Mouse (Mus musculus) T-cell, adult 2 months (primary cell): ENCODE measurements around the gene Spata1.

Experiments used
- DNase-seq: peaks from one replicate; pipeline ENCODE4 v3.0.0; 2022; ENCODE audit warnings: low spot score

Gene Spata1

DNA sequence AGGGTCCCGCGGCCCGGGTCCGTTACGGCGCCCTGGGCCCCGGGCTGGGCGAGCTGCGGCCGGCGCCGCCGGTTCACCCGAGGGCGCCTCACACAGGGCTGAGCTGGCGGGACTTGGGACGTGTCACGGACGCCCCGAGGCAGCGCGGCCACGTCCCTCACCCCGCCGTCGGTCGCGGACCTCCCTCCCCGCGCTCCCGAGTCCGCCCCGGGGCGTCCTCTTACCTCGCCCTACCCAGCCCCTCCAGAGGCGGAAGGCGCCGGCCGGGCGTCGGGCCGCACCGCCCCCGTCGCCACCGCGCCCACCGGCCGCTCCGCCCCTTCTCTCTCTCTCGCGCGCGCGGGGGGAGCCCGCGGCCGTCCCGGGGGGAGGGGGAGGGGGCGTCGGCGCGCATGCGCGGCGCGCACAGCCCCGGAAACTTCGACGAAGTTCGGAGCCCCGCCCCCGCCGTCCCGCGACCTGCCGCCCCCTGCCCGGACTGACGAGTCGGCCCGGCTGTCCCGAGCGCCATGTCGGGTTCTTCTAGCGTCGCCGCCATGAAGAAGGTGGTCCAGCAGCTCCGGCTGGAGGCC lies at the start of gene Spata1, which contains the start of gene Gng5:
Spata1 (minus strand) TSS at position 323 of the 572 bp plus-strand sequence.
Gng5 (plus strand) TSS at position 377 of the 572 bp plus-strand sequence.
- peak; percentile 86 for DNase-seq

DNA sequence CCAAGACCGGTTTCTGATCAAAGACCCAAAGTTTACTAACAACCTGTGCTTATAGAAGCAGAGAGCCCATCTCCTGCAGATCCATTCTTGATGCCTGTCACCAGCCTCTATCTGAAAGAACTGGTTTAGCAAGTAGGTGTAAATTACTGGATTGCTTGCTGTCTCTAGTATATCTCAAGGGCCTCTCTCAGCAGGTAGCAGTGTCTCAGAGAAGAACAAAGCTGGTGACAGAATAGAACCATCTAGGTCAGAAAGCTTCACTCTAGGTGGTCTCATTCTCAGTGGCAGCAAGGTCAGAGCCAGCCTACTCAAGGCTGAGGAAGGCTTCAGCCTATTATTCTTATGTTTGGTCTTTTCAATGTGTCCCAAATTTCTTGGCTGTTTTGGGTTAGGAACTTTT lies 44.1 kb upstream of the Spata1 start:
- no peak for DNase-seq

DNA sequence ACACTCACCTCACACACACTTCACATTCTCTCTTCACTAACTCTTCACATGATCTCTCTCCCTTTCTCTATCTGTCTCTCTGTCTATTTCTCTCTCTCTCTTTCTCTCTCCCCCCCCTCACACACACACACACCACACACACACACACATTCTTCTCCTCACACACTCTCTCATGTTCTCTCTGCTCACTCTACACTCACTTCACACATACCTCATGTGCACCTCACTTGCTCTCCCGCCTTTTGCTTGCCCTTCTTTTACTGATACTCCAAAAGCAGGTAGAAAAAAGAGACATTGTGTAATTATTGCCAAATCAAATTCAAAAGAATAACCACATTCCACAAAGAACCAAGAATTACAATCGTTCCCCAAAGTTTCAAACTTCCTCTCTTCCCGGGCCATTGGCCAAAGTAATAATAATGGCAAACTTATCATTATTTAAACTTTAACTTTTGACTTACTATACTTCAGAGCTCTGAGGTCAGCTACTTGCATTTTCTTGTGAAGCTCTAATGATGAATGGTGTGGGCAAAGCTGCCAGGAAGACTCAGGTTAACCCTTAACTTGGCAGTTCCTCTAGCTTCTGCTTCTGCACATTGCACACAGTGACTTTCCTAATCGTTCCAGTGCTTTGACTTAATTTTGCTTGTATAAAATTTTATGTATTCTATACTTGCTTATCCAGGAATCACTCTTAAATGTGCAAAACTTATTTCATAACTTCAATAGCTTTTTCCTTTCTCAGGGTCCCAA lies 41.1 kb upstream of the Spata1 start:
- no peak for DNase-seq

GRCm38 (mm10) chr3:146534986-146535385 lies 35.4 kb upstream of the Spata1 start:
- DNase-seq: no peak

DNA sequence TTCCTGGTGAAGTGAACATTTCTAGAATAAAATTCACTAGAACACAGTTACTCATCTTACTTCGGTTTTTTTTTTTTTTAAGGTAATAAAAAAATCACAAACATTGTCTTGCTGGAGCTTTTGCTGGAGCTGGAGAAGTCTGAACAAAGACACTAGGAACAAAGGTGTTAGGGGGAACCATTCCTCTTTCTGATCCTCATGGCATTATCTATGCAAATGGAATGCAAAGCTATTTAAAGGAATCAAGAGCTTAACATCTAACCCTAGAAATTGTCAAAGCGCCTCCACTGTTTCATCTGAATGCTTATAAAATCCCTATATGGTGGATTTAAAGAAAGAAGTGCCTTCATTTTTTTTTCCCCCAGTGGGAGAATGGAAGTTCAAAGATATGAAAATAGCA lies 28.8 kb upstream of the Spata1 start:
- no peak for DNase-seq

- DNase-seq: no peak
Observed at GRCm38 (mm10) chr3:146521652-146522020, 22.1 kb upstream of the Spata1 start.

- DNase-seq: peak; percentile 89
Observed at GRCm38 (mm10) chr3:146520798-146521651, 21.5 kb upstream of the Spata1 start, which contains the start of gene Rpf1. Gene Rpf1 (minus strand): TSS chr3:146521429.

GRCm38 (mm10) chr3:146520226-146520797 lies 20.8 kb upstream of the Spata1 start:
- DNase-seq: no peak

- DNase-seq: no peak
Observed at GRCm38 (mm10) chr3:146506711-146507110, 7.2 kb upstream of the Spata1 start.

DNA sequence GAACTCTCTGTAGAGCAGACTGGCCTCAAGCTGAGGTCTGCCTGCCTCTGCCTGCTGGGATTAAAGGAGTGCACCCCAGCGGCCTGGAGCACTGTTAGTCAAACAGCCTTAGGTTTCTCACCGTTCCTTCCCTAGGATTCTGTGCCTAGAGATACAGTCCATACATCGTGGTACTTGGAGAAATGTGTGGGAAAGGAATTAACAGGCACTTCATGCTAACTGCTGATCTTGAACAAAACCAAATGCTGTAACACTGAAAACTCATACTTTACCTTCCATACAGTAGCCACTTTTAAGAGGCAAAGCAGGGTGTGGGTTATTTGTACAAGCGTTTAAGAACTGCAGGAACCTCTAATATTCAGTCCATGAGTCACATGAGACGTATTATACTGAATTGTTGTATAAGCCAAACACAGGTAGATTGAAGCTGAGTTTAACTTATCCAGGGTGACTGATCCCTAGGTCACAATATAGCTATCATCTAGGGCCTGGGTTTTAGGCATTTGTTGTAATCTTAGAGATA lies 2.1 kb upstream of the Spata1 start:
- no peak for DNase-seq

- DNase-seq: no peak
Observed at GRCm38 (mm10) chr3:146500810-146501201, 1.3 kb upstream of the Spata1 start.

DNA sequence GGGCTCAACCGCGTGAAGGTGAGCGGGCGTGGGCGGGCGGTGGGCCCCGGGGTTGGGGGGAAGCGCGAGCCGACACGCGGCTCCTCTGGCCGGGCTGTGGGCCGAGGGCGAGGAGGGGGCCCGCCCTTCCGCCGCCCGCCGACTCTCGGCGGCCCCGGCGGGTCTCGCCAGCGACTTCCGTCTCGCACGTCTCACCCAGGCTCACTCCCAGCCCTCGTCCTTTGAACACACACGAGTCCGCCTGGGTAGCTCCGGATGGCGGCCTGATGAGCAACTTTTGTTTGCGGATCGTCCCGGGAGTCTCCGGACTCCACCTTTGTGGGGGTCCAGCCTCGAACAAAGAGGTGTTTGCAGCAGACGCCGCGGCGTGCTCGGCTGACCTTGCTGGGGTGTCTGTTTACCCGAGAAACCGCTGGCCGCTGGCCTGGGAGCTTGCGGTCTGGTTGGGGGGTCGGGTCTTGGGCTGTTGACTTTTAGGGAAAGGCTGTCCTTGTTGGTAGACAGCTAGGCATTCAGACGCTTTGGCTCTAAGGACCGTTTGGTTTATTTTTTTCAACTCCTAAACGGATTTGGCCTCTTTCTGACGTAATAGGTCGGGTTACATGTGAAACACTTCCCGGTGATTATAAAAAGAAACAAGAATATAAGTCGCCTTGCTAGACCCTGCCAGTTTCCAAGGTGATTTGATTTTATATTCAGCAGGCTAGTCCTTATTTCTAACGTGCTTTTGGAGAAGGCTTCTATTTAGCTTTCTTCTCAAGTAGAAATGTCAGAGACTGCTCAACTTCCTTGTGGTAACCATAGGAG lies 653 bp upstream of the Spata1 start:
- peak; percentile 75 for DNase-seq

GRCm38 (mm10) chr3:146498989-146499388 lies 564 bp downstream of the Spata1 start:
- DNase-seq: no peak

DNA sequence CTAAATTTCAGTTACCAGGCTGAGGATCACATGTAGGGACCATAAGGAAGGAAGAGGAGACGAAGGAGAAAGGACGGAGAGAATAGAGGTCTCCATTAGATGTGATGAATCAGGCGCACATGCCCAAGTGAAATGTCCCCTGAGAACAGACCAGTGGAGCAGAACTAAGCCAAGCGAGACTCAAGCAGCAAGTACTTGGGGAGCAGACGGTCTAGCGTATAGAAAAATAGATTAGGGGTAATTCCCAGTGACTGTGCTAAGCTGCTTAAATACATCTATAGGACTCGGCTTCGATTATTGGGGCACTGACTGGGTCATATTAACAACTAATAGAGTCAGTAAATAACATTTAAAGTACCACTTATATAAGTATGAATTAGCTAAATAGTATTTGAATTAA lies 4.6 kb downstream of the Spata1 start:
- DNase-seq: no peak

GRCm38 (mm10) chr3:146486464-146486863 lies 13.1 kb downstream of the Spata1 start:
- DNase-seq: no peak

DNA sequence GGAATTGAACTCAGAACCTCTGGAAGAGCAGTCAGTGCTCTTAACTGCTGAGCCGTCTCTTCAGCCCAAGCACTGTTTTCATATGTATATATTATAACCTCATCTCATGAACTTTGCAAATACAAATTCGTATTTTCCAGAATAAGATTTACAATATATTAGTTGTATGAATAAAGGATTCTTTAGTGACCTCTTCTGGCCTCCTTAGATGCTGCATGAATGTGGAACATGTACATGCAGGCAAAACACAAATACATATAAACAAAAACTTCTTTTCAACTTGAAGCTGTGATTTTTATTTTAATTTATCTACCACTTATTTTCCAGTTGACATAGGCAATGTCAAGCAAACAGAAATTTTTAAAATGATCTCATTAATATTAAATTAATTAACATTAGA lies 17.5 kb downstream of the Spata1 start:
- no peak for DNase-seq

DNA sequence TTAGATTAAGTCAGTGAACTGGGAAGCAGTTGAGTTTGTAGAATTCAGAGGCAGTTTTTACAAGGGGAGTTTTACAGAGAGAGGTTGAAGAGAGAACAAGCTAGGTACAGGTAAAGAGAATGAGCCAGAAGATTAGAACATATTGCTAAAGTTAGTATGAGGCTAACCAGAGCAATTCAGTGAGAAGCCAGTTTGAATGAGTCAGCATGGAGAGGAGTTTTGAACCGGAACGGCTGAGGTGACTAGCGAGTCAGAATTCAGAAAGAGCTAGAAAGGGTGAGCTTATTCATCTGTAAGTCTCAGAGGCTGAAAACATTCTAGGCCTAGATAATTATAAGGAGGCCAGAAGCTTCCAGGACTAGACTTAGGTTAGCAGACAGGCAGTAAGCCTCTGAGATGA lies 25.1 kb downstream of the Spata1 start:
- DNase-seq: no peak

- no peak for DNase-seq
Observed at GRCm38 (mm10) chr3:146473741-146474140, 25.8 kb downstream of the Spata1 start.

DNA sequence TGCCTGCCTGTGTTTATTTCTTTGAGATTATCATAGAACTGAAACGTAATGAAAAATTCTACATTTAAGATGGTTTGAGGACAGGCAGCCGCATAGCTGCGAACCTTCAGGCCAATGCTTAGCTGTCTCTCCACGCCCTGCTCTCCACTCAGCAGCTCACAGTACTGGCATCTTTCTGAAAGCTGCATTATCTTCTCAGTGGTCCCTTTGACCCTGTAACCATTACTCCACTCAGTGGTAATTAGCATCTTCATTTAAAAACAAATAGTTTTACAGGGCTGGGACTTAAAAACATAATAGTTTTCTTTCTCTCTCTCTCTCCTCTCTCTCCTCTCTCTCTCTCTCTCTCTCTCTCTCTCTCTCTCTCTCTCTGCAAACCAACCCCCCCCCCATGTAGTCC lies 26.9 kb downstream of the Spata1 start:
- DNase-seq: no peak

DNA sequence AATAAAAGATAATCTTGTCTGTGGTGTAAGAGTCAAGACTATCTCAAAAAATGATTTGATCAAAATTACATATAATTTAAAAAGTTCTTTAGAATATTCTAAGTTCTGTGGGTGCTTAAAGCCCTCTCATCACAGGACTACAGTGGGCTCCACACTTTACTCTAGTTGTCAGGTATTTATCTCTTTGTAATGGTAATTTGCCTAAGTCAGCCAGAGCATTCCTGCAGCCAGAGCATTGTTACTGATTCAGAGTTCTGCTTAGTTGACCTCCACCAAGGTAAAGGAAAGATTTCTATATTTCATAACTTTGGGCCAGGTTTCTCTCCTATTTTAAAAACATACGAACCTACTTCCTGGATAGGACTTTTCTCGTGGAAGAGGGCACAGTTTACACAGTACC lies 30.3 kb downstream of the Spata1 start:
- no peak for DNase-seq

- no peak for DNase-seq
Observed at GRCm38 (mm10) chr3:146462939-146463338, 36.6 kb downstream of the Spata1 start.
